In the genomic region with DNA sequence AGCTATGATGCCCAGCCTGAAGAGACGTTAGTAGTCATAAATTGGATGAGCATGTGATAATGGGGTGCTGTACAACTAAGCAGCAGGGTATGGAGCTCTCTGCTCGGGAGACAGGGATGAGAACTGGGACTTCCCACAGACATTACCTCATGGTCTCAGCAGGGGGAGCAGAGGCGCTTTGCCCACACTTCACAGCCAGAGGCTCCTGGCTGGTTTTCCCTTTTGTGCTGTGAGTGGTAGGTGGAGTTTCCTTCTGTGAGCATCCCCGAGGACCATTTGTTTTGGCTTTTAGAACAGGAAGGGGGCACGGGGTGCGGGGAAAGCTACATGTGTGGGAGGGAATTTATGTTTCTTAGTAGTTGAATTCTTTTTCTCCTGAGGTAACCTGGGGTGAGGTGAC, we compare ENCODE assay signal across 7 mouse cellular contexts.
DNase-seq lines count a peak whose midpoint lies in the region; ATAC-seq and TF ChIP-seq lines count a peak whose summit lies in the region.

No protein-coding gene starts in this region.

- peak overlapping the region; percentile 60 for H3K4me2 ChIP-seq in hindbrain, embryonic 16.5 days (ENCODE audit: low read length)
- H3K4me2 ChIP-seq in stomach, embryonic 14.5 days (replicated peaks; ENCODE audit: low read depth, low read length) = peak overlapping the region; percentile 57

- no peaks in the 10 kb centered on the region for H3K36me3 ChIP-seq in hindbrain, embryonic 16.5 days (ENCODE audit: control insufficient read depth, insufficient read depth, low read length)
- no peaks in the 10 kb centered on the region for H3K36me3 ChIP-seq in stomach, embryonic 14.5 days (ENCODE audit: control insufficient read depth, insufficient read depth, low read length)

- peak; percentile 54 for TF ChIP-seq CTCF in left cerebral cortex, adult 2 months (IDR thresholded peaks at IDR 0.05)

- H3K4me1 ChIP-seq in hindbrain, embryonic 16.5 days (ENCODE audit: control insufficient read depth, insufficient read depth, low read depth, low read length) = peaks cover 14% of the 10 kb centered on the region
- peaks cover 4% of the 10 kb centered on the region; the same call in 1 of the 2 replicates for H3K4me1 ChIP-seq in stomach, embryonic 14.5 days (ENCODE audit: control insufficient read depth, insufficient read depth, low read length)

- peak; percentile 85 for DNase-seq in adipocyte (ENCODE audit: low spot score)
- DNase-seq in gastrocnemius, postnatal 10 days = peak; percentile 50
- DNase-seq in left cerebral cortex, adult 2 months (ENCODE audit: extremely low spot score in 1 of 2, low spot score in 2 of 2) = peak; percentile 62 to 63
- peak; percentile 81 to 84 for DNase-seq in lung, postnatal 4 days

- 2% methylated on average over 6 of the region's 6 CpGs for WGBS in hindbrain, embryonic 16.5 days
- WGBS in stomach, embryonic 14.5 days = 2% methylated on average over 6 of the region's 6 CpGs

- H3K9me3 ChIP-seq in hindbrain, embryonic 16.5 days (ENCODE audit: control insufficient read depth, low read length) = no peaks in the 10 kb centered on the region
- no peaks in the 10 kb centered on the region for H3K9me3 ChIP-seq in stomach, embryonic 14.5 days (ENCODE audit: control insufficient read depth, low read depth, low read length)

- no peaks in the 10 kb centered on the region for H3K27me3 ChIP-seq in hindbrain, embryonic 16.5 days (replicated peaks; ENCODE audit: control insufficient read depth, insufficient read depth, low read length)
- H3K27me3 ChIP-seq in stomach, embryonic 14.5 days (ENCODE audit: control insufficient read depth, insufficient read depth, low read length) = no peaks in the 10 kb centered on the region

- H3K4me3 ChIP-seq in hindbrain, embryonic 16.5 days (ENCODE audit: low read length) = no peak overlapping the region
- H3K4me3 ChIP-seq in left cerebral cortex, adult 2 months = no peak overlapping the region
- peak overlapping the region; percentile 14; the same call in 1 of the 2 replicates for H3K4me3 ChIP-seq in stomach, embryonic 14.5 days (ENCODE audit: low read depth, low read length)

- intact Hi-C loops in left cerebral cortex, adult 2 months (cut with DNase I) = no loop called here

- no peak overlapping the region for H3K27ac ChIP-seq in hindbrain, embryonic 16.5 days (ENCODE audit: low read depth, low read length)
- H3K27ac ChIP-seq in left cerebral cortex, adult 2 months = peak overlapping the region; percentile 63
- H3K27ac ChIP-seq in stomach, embryonic 14.5 days (ENCODE audit: low read length) = peak overlapping the region; percentile 18; the same call in 1 of the 2 replicates

- no peak overlapping the region for H3K9ac ChIP-seq in hindbrain, embryonic 16.5 days (ENCODE audit: low read depth, low read length)
- H3K9ac ChIP-seq in stomach, embryonic 14.5 days (replicated peaks; ENCODE audit: low read depth, low read length) = no peak overlapping the region

- ATAC-seq in common myeloid progenitor, adult 5-6 weeks (replicated peaks; ENCODE audit: low read depth, poor library complexity, severe bottlenecking) = peak; percentile 75
- peak; percentile 60 for ATAC-seq in hindbrain, embryonic 16.5 days
- ATAC-seq in stomach, embryonic 14.5 days (ENCODE audit: insufficient number of reproducible peaks, insufficient read depth, low FRiP score, low read depth) = peak; percentile 57
